Mouse (Mus musculus): ENCODE measurements around the gene Dusp3. TPM values are rescaled to one million over a fixed set of nuclear protein-coding genes. Genes with fewer than 3 reads are reported as not detected.

Dusp3 gene
- polyA plus RNA-seq, 1 experiment, result 19.7 TPM

DNA sequence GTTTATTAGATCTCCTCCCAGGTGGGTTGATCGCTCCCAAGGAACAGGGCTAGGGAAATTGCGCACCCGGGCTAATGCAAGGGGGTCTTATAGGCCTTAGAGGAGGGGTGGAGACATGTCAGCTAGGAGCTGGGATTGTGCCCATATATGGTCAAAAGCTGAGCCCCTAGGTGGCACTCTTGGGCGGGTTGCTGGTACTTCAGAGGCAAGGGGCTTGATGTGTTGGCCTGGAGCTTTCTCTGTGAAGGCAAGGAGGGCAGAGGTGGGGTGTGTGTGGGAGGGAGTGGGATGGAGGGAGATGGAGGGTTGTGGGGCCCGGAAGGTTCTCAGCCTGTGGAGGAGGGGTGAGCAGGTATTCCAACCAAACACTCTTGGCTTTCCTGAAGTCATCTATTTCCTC lies 40.3 kb downstream of the Dusp3 start:
- H3K27ac ChIP-seq (ENCODE audit: control insufficient read depth, insufficient read depth, low read length), result no peak overlapping the region

DNA sequence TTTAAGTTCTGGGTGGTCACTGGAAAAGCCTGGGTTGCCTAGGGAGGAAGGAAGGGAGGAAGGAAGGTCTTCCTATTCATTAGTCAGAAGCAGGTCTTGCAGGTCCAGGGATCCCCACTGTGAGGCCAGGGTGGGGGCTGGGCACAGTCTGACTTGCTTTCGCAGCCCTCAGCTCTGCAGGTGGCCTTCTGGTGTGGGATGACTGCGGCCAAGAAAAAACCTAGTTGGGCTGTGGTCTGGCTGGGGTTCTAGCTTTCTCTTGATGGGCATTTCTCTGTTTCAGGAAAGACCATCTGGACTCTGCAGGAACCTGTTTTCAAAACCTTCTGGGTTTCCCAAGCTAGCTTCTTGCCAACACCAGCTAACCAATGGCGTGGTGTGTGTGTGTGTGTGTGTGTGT lies 43.8 kb downstream of the Dusp3 start:
- DNase-seq, result no peak
- Histone ChIP-seq H3K4me3 (ENCODE audit: control insufficient read depth, insufficient read depth, low read length) (no peak overlapping the region), H3K27ac (ENCODE audit: control insufficient read depth, insufficient read depth, low read length) (no peak overlapping the region), H3K36me3 (ENCODE audit: control insufficient read depth, insufficient read depth, low read length) (no peaks in the 10 kb centered on the region), H3K27me3 (ENCODE audit: control insufficient read depth, insufficient read depth, low read length) (no peaks in the 10 kb centered on the region), H3K4me1 (replicated peaks; ENCODE audit: control insufficient read depth, insufficient read depth, low read length) (no peaks in the 10 kb centered on the region)
- no peak for TF ChIP-seq POLR2A (IDR thresholded peaks at IDR 0.05; ENCODE audit: control insufficient read depth, extremely low read depth, insufficient read depth, low read length, poor library complexity)
- TF ChIP-seq CTCF (IDR thresholded peaks at IDR 0.05; ENCODE audit: borderline replicate concordance, control insufficient read depth, extremely low read depth, insufficient read depth, low read length, poor library complexity), result no peak
- WGBS, result 3% methylated on average over 3 of the region's 3 CpGs

More for the DNA sequence above, 40.3 kb downstream of the Dusp3 start:
- TF ChIP-seq CTCF (IDR thresholded peaks at IDR 0.05; ENCODE audit: borderline replicate concordance, control insufficient read depth, extremely low read depth, insufficient read depth, low read length, poor library complexity) (no peak), POLR2A (IDR thresholded peaks at IDR 0.05; ENCODE audit: control insufficient read depth, extremely low read depth, insufficient read depth, low read length, poor library complexity) (no peak)
- Histone ChIP-seq H3K27me3 (ENCODE audit: control insufficient read depth, insufficient read depth, low read length) (no peaks in the 10 kb centered on the region), H3K4me1 (replicated peaks; ENCODE audit: control insufficient read depth, insufficient read depth, low read length) (no peaks in the 10 kb centered on the region), H3K36me3 (ENCODE audit: control insufficient read depth, insufficient read depth, low read length) (no peaks in the 10 kb centered on the region), H3K4me3 (ENCODE audit: control insufficient read depth, insufficient read depth, low read length) (no peak overlapping the region)
- no peak for DNase-seq
- WGBS, result 61% methylated on average over 5 of the region's 5 CpGs

DNA sequence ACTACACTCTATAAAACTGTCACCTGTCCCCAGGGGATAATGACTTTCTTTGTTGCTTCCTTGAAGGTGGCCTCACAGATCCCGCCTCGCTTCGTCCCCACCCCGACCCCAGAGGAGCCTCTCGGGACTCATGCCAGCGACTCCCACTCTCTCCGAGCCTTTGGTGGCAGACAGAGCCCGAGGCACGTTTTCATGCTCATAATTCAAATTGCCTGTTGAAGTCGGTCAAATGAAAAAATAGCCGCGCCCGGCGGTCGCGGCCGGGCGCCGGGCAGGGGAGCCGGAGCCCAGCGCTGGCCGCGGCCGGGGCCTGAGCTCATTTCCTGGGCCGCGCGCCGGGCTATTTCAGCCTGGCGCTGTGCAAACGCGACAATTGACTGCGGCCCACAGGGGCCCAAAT lies 49.7 kb downstream of the Dusp3 start:
- Histone ChIP-seq H3K4me1 (replicated peaks; ENCODE audit: control insufficient read depth, insufficient read depth, low read length) (no peaks in the 10 kb centered on the region), H3K27ac (ENCODE audit: control insufficient read depth, insufficient read depth, low read length) (no peak overlapping the region), H3K27me3 (ENCODE audit: control insufficient read depth, insufficient read depth, low read length) (no peaks in the 10 kb centered on the region), H3K4me3 (ENCODE audit: control insufficient read depth, insufficient read depth, low read length) (no peak overlapping the region), H3K36me3 (ENCODE audit: control insufficient read depth, insufficient read depth, low read length) (no peaks in the 10 kb centered on the region)
- no peak for TF ChIP-seq POLR2A (IDR thresholded peaks at IDR 0.05; ENCODE audit: control insufficient read depth, extremely low read depth, insufficient read depth, low read length, poor library complexity)
- TF ChIP-seq CTCF (IDR thresholded peaks at IDR 0.05; ENCODE audit: borderline replicate concordance, control insufficient read depth, extremely low read depth, insufficient read depth, low read length, poor library complexity), result no peak
- DNase-seq, result no peak
- WGBS, result 8% methylated on average over 32 of the region's 32 CpGs

DNA sequence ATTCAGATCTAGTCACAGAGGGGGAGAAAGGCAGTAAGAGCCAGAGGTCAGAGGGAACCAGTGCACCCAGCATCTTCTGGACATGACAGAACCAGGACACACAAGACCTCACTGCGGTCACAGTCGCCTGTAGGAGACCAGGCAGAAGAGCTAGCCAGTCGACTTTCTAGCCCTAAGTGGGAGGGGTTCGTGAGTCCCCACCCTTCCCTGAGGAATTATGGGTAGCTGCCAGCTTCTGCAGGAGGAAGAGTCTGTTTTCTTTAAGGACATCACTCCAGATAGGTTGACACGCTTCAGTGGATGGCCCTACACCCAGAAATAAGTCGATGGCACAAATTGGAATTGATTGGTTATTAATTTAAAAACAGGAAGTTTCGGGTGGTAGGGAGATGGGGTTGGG lies 50.4 kb downstream of the Dusp3 start:
- TF ChIP-seq CTCF (IDR thresholded peaks at IDR 0.05; ENCODE audit: borderline replicate concordance, control insufficient read depth, extremely low read depth, insufficient read depth, low read length, poor library complexity) (no peak), POLR2A (IDR thresholded peaks at IDR 0.05; ENCODE audit: control insufficient read depth, extremely low read depth, insufficient read depth, low read length, poor library complexity) (no peak)
- H3K27me3 ChIP-seq (ENCODE audit: control insufficient read depth, insufficient read depth, low read length), result no peaks in the 10 kb centered on the region
- no peak overlapping the region for H3K27ac ChIP-seq (ENCODE audit: control insufficient read depth, insufficient read depth, low read length)
- H3K4me3 ChIP-seq (ENCODE audit: control insufficient read depth, insufficient read depth, low read length), result no peak overlapping the region
- no peaks in the 10 kb centered on the region for H3K36me3 ChIP-seq (ENCODE audit: control insufficient read depth, insufficient read depth, low read length)
- WGBS, result 79% methylated on average over 7 of the region's 7 CpGs
- no peaks in the 10 kb centered on the region for H3K4me1 ChIP-seq (replicated peaks; ENCODE audit: control insufficient read depth, insufficient read depth, low read length)
- no peak for DNase-seq

DNA sequence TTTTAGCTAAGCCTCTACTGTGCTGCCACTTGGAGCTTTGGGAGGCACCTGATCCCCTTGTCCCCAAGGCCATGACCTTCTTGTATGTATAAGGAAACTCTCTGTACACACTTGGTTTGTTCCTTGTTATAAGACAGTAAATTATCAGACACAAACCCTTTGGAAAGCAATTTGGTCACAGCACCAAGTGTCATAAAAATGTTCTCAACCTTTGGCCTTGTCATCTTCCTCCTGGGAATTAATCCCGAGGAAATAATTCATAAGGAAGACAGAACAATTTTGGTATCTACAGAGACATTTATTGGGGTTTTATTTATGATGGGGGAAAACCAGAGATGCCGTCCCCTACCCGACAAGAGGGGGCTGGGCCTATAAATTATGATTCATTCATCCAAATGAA lies 51.1 kb downstream of the Dusp3 start:
- Histone ChIP-seq H3K4me1 (replicated peaks; ENCODE audit: control insufficient read depth, insufficient read depth, low read length) (no peaks in the 10 kb centered on the region), H3K27me3 (ENCODE audit: control insufficient read depth, insufficient read depth, low read length) (no peaks in the 10 kb centered on the region), H3K4me3 (ENCODE audit: control insufficient read depth, insufficient read depth, low read length) (no peak overlapping the region), H3K36me3 (ENCODE audit: control insufficient read depth, insufficient read depth, low read length) (no peaks in the 10 kb centered on the region), H3K27ac (ENCODE audit: control insufficient read depth, insufficient read depth, low read length) (no peak overlapping the region)
- no peak for TF ChIP-seq POLR2A (IDR thresholded peaks at IDR 0.05; ENCODE audit: control insufficient read depth, extremely low read depth, insufficient read depth, low read length, poor library complexity)
- TF ChIP-seq CTCF (IDR thresholded peaks at IDR 0.05; ENCODE audit: borderline replicate concordance, control insufficient read depth, extremely low read depth, insufficient read depth, low read length, poor library complexity), result no peak
- WGBS, result 86% methylated on average over 3 of the region's 3 CpGs
- no peak for DNase-seq

DNA sequence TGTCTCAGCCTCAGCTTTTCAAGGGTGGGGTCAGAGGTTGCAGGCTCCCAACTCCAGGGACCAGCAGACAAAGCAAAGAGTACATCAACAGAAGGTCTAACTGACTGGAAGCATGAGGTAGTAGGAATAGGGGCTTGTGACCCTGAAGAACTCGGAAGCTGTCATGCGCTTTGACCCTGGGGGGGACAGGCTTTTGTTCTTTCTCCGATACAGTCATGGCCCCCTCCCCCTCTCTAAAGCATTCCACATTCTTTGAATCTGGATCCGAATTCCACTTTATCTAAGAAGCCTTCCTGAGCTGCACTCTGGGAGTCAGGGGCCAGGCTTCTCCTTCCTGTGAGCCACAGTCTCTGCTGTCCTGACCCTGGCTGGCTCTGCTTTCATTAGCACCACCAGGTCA lies 54.8 kb downstream of the Dusp3 start:
- H3K27ac ChIP-seq (ENCODE audit: control insufficient read depth, insufficient read depth, low read length), result no peak overlapping the region
- 95% methylated on average over 4 of the region's 4 CpGs for WGBS
- H3K27me3 ChIP-seq (ENCODE audit: control insufficient read depth, insufficient read depth, low read length), result no peaks in the 10 kb centered on the region
- no peak for TF ChIP-seq POLR2A (IDR thresholded peaks at IDR 0.05; ENCODE audit: control insufficient read depth, extremely low read depth, insufficient read depth, low read length, poor library complexity)
- no peak for TF ChIP-seq CTCF (IDR thresholded peaks at IDR 0.05; ENCODE audit: borderline replicate concordance, control insufficient read depth, extremely low read depth, insufficient read depth, low read length, poor library complexity)
- no peak overlapping the region for H3K4me3 ChIP-seq (ENCODE audit: control insufficient read depth, insufficient read depth, low read length)
- H3K36me3 ChIP-seq (ENCODE audit: control insufficient read depth, insufficient read depth, low read length), result no peaks in the 10 kb centered on the region
- no peak for DNase-seq
- H3K4me1 ChIP-seq (replicated peaks; ENCODE audit: control insufficient read depth, insufficient read depth, low read length), result no peaks in the 10 kb centered on the region
